Mouse (Mus musculus) cortical plate, adult 2 months (tissue): ENCODE data around the gene Ctf2.

Experiments
- CTCF ChIP-seq: fragments of 200-500 bp; IDR thresholded peaks from 2 replicates; pipeline ENCODE4 v1.5.1; 2011; ENCODE audit warnings: mild to moderate bottlenecking, control low read depth, low read length; ENCODE audit not compliant: insufficient read depth; ENCODE audit errors: extremely low read depth
- POLR2A ChIP-seq: fragments of 200-500 bp; IDR thresholded peaks from 2 replicates; pipeline ENCODE4 v1.6.1; 2011; ENCODE audit warnings: mild to moderate bottlenecking, low read length, control low read depth; ENCODE audit not compliant: insufficient read depth; ENCODE audit errors: extremely low read depth

DNA sequence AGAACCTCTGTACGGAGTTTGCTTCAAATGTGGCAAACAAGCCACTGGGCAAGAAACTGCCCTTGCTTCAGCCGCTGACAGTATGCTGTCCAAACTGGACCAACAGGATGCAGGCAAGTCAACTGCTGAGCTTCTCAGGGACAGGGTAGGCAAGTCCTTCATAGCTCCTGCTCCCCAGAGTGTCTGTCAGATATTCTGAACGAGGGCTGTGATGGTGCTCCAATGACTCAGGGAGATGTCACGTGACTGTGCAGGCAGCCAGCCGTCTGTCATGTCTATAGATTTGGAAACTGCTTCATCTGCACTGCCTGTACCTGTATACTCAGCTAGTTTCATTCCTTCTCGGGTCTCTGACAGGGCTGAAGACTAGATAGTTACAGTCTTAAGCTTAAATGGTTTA is 33.0 kb downstream of the Ctf2 start:
- TF ChIP-seq CTCF (no peak), POLR2A (no peak)
